Mouse (Mus musculus): ENCODE measurements around the gene Tex21.
"Not testable (repeated sequence)": the region's sequence is repeated elsewhere in the genome, so short reads cannot be mapped to it uniquely, and the experiment has no call there.

Tex21 gene

DNA sequence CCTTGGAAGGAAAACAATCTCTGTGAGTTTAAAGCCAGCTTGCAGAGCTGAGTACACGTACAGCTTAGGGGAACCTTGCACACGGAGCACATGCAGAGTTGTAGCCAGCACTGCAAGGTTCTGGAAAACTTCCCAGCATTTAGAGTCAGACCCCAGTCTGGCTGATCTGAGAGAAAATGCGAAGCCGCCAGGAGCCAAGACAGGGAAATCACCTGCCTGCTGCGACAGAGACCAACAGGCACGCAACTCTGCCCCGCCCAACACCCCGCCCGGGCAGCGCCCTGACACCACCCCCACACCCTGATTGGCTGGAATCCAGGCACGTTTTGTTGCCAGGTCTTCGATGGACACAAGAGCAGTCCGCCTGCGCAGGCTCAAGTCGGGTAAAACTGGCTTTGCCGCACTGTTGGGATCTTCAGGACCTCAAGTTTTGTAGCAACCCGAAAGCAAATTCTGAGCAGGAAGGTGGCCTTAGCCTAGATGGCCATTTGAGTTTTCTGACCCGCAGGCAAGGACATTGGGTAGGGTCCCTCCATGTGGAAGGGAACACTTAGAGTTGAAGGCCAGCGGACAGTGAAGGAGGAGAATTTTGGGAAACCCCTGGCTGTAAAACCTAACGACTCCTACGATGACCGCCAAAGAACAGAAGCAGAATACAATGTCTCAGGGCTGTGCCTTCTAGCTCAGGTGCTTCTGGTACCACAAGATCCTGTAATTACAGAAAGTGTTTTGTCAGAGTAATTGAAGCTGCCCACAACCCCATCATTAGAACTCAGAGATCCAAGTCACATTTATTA is 50.4 kb downstream of the Tex21 start:
- DNase-seq (ENCODE audit: low spot score in 2 of 2) = peak; percentile 78 to 87

DNA sequence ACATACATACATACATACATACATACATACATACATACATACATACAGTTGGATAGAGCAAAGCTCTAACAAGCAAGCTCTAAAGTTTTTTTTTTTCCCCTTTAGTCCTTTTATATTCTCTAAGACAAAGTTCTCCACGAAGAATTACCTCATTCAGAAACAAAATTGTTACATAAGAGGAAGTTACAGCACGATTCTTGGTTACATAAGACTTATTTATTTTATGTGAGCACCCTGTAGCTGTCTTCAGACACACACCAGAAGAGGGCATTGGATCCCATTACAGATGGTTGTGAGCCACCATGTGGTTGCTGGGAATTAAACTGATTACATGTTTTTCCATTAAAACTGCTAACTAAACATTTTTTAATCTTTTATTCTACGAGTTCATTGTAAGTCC is 52.0 kb downstream of the Tex21 start:
- DNase-seq (ENCODE audit: low spot score in 2 of 2) = no peak

GRCm38 (mm10) chr12:76190940-76191339 is 55.6 kb downstream of the Tex21 start:
- DNase-seq (ENCODE audit: low spot score in 2 of 2) = no peak

DNA sequence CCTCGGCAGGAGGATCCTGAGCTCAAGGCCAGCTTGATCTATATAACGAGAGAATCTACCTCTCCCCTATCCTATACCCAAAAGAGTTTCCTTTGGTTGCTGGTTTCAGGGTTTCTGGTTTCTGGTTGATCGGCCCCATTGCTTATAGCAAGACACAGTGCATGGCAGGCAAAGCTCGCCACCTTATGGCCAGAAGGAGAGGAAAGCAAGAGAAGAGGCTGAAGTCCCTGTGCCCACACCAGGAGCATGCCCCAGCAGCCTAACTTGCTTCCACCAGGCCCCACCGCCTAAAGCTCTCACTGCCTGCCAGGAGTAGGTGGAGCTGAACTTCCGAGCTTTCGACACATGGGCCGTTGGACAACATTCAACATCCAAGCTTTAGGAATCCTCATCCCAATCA is 58.7 kb downstream of the Tex21 start:
- DNase-seq (ENCODE audit: low spot score in 2 of 2) = no peak

DNA sequence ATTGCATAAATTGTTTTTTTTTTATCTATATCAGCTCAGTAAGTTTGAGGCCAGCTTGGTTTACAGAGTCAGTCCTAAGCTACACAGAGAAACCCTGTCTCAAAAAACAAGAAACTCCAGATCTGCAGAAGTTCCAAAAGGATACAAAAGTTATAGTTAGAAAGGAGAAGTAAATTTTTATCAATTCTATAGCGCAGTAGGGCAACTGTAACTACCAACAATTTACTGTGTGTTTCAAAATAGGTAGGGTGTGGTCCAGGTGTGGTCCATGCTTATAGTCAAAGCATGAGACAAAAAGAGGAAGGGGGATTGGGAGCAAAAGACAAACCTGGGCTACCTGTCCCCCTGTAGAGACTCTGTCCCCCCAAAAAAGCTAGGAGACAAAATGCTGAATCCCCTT is 60.1 kb downstream of the Tex21 start:
- DNase-seq (ENCODE audit: low spot score in 2 of 2) = no peak

DNA sequence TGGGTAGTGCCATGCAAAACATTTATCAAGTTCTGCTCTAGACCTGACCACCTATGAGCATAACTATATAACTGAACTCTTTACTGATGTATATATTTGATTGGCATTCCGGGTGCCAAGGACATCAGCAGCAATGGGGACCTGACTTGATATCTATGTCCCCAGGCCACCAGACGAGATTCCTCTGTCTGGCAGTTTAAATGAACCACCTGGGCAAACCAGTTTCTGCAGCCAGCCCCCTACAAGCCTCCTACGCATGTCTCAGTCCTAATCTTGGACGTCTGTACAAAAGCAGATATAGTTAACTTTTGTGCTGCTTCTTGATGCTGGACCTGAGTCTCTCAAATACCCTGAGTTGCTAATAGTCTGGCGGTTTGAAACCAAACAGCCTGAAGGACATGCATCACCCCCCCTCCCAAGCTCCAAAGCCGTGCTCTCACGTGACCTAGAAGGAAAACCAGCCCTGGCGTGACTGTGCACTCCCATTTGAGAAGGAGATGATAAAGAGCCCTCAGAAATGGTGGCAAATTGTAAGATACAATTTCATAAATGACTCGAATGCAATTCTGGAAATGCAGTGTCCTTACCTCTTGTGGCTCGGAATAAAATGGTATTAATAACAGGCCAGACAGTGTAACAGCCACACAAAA is 61.3 kb downstream of the Tex21 start:
- no peak for DNase-seq (ENCODE audit: low spot score in 2 of 2)

DNA sequence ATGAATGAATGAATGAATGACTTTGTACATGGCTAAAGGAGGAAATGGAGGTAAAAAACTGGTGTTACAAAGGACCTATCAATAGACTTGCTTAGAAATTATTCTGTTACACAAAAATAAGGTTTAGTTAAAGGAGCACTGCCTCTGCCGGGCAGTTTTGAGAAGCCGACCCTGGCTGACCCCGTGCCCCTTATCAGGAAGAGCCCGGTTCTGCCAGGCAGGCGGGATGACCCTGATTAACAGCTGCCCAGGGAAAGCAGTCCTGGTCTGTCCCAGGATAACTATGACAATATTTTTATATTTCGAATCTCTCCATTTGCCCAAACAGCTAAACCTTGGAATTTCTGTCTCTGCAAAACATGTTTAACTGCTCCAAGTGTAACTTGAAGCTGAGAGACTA is 62.3 kb downstream of the Tex21 start:
- no peak for DNase-seq (ENCODE audit: low spot score in 2 of 2)

DNA sequence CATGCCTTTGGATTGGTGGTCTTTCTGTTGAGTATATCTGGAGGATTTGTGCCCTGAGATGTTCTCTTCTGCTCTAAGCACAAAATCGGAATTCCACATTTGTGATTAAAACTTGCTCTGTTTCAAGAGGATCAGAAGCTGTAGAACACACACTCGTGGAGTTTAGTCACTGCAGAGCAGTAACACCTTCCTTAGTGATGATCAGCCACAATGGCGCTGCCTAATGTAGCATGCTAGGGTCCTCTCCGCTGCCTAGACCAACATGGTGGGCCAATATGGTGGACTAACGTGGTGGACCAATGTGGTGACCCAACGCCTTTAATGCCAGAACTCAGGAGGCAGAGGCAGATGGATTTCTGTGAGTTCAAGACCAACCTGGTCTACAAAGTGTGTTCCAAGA is 63.7 kb downstream of the Tex21 start:
- DNase-seq (ENCODE audit: low spot score in 2 of 2) = no peak

- no peak for DNase-seq (ENCODE audit: low spot score in 2 of 2)
Measured at GRCm38 (mm10) chr12:76181471-76181870, 65.1 kb downstream of the Tex21 start.

DNA sequence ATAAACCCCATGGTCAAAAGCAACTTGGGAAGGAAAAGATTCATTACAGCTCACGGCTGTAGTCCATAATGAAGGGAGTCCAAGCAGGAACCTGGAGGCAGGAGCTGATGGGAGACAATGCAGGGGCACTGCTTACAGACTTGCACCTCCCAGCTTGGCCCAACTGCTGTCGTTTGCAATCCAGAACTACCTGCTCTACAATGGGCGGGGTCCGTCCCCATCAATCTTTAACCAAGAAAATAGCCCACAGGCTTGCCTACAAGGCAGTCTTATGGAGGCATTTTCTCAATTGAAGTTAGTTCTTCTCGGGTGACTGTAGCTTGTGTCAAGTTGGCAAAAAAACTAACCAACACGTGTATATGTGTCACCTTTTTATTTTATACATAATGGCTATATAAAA is 66.1 kb downstream of the Tex21 start:
- DNase-seq (ENCODE audit: low spot score in 2 of 2) = no peak

DNA sequence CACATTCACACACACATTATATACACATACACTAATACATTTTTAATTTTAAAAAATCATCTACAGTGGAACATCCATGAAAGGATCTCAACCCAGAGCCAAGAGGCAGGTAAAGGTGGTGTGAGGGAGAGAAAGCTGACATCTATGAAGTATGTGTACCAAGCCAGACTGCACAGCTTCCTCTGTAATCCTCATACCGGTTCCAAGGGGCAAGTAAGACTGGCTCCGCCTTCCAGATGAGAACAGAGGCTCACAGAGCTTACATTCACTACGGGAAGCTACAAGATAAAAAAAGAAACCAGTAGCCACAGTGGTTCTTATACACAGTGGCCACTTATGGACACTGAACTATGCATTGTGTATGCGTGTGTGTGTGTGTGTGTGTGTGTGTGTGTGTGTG is 67.0 kb downstream of the Tex21 start:
- no peak for DNase-seq (ENCODE audit: low spot score in 2 of 2)

GRCm38 (mm10) chr12:76179051-76179450 is 67.5 kb downstream of the Tex21 start:
- DNase-seq (ENCODE audit: low spot score in 2 of 2) = no peak

GRCm38 (mm10) chr12:76177864-76178518 is 68.6 kb downstream of the Tex21 start:
- peak; percentile 36 to 82 for DNase-seq (ENCODE audit: low spot score in 2 of 2)

DNA sequence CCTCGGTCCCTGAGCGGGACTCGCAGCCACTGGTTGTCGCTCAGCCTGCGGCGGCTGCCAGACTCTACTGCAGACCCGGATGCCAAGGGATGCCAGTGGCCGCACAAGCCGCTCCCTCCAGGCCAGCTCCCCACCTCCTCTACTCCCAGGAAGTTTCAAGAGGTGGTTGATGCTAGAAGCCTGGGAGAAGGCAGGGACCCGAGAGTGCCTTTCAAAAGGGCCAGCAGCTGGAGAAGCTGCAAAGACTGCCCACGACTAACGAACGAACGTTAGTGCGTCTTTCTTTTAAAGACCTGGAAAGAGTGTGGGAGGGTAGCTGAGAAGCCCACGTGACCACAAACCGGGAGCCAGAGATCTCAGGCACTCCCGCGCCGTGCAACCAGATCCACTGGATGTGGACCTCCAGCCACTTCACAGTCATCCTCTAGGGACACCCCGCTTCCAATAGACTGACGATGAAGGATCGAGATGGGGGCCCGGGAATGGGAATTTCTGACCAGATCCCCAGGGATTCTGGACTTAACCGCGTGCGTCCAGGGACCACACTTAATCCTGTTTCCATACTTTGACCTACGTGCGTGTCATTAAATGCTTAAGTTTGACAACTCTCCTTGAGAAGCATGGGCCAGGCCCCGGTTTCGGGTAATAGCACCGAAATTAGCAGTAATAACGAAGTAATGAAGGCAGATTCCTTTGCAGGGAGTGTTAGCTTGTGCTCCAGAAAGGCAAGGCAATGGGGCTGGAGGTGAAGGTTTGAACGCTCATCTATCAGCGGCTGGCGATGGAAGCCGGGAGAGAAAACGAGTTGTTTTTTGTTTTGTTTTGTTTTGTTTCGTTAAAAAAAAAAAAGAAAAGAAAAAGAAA is 69.3 kb downstream of the Tex21 start, which contains the start of gene Esr2:
Esr2 (minus strand) TSS at position 260 of the 864 bp plus-strand sequence.
- no peak for DNase-seq (ENCODE audit: low spot score in 2 of 2)

DNA sequence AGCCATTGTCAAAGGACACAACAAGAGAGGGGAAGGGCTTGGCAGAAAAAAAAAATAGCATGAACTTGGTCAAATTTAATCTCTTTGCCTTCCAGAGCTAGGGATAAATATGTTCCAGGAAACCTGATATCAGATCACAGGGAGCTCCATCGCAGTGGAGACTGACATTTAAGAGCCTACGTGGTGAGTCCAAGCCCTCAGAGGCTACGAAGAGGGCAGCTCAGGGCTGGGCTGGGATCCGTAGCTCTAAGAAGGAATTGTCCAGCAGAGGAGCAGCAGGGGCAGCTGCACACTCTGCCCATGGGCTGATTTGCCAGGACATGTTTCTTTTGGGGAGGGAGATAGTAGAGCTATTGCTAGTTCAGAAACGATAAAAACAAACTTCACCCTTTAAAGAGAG is 80.9 kb downstream of the Tex21 start:
- DNase-seq (ENCODE audit: low spot score in 2 of 2) = no peak

DNA sequence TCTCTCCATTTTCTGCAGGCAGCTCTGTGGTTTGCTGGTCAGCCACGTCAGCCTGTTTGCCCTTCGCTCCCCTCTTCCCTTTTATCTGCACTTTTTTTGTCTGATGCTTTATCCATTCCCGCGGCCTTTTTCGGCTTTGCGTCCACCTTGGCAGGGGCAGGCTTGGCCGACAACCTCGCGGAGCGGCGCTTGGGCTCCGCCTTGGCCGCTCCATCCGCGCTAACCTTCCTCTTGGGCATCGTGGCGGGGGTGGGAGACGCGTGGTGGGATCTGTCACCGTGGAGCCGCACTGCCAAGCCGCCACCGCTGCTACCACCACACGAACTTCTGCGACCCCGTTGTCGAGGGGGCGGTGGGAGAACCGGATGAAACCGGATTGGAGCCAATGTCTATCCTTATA is 94.2 kb downstream of the Tex21 start:
- not testable (repeated sequence) for DNase-seq (ENCODE audit: low spot score in 2 of 2)
